Mouse (Mus musculus): ENCODE results near the gene Lgals4. TPM values are rescaled to one million over a fixed set of nuclear protein-coding genes. Genes with fewer than 3 reads are reported as not detected.
A peak's percentile ranks its signal among the peaks of the same experiment; 100 is the strongest.

Gene Lgals4
- total RNA-seq, 2 experiments from 2014 or later, result 17.8 to 20.8 TPM

DNA sequence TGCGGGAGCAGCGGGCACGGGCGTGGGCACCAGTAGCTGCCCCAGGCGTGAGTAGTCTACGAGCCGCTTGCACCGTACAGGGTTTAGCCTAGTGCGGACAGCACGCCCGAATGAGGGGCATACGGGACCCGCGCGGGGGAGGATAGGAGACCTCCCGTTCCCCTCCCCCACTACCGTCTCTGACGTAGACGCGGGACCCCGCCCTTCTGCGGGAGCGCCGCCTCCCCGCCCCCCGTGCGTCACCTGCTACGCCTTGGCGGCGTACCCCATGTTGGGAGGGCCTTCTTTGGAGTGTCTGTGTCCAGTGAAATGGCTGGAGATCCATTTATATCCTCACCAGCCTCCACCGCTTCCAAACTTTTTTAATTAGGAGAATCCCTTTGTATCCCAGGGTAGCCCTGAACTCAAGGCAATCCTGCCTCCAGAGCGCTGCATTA lies 24.7 kb upstream of the Lgals4 start:
- DNase-seq, result peak; percentile 98

- DNase-seq, result peak; percentile 68
These were observed 24.1 kb upstream of the Lgals4 start for GRCm38 (mm10) chr7:28809401-28810089.

GRCm38 (mm10) chr7:28810107-28811066 lies 23.3 kb upstream of the Lgals4 start:
- DNase-seq, result peak; percentile 99

DNA sequence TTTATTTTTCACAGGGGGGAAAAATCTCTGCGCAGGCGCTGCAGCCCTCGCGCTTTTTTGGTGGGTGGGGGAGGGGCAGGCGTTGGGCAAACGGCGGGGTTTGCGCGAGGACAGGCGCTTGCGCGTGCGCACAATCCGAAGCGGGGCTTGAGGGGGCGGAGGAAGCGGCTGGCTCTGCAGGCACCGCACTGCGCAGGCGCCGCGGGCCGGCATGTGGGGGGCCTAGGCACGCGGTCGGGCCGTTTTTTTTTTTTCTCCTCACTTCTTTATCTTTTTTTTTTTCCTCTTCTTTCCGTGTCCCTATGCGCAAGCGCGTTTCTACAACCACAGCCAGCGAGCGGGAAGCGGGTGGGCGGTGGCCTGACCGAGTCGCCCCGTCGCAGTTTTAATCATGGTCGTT lies 22.4 kb upstream of the Lgals4 start:
- peak; percentile 97 for DNase-seq

- DNase-seq, result no peak
These were observed 21.9 kb upstream of the Lgals4 start for GRCm38 (mm10) chr7:28811640-28812275.

GRCm38 (mm10) chr7:28812436-28812835 lies 21.2 kb upstream of the Lgals4 start:
- peak; percentile 25 for DNase-seq

DNA sequence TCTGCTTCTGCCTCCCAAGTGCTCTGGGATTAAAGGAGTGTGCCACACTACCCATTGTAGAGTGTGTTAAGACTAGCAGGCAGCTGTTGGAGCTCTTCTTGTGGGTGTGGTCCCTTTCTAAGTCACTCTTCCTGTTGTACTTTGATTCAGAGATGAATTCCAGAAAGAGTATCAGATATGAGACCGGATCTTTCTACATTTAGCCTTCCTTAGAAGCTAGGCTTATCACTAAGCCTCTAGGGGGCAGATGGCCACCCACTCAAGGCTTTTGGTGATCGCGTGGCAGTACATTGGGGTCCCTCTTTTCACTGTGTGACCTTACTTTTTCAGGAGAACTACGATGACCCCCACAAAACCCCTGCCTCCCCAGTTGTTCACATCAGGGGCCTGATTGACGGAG lies 20.7 kb upstream of the Lgals4 start:
- DNase-seq, result no peak

- DNase-seq, result peak; percentile 7
These were observed 19.2 kb upstream of the Lgals4 start for GRCm38 (mm10) chr7:28814306-28815034.

DNA sequence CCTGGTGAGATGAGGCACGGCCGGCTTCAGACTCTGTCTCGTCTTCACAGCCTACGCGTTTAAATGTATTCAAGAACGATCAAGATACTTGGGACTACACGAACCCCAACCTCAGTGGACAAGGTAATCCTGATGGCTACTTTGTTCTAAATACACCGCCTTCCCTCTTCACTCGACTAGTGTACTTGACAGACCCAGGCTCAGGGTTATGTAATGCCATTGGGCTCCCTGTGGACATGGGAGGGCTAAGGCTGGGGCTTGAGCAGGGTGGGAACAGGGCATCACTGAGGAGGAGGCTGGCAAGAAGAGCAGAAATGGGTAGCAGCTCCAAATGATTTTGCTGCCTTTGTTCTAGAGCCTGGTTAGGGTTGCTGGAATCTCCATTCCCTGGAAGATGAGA lies 18.4 kb upstream of the Lgals4 start:
- DNase-seq, result no peak

DNA sequence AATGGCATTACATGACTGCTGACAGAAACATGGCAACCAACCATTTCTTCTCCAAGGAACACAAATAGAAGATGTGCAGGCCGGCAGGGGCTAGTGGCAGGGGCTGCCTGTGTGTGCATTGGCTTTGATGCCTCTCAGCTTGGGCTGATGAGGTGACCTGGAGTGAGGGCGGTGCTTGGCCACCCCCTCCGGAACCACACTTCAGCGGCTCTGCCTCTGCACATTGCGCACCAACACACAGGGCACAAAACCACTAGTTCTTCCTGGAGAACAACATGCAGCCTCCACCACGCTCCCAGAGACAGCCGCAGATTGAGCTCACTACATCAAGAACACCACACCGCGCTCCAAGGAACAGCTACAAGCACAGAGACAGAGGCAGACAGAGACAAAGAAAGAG lies 17.5 kb upstream of the Lgals4 start:
- peak; percentile 37 for DNase-seq

DNA sequence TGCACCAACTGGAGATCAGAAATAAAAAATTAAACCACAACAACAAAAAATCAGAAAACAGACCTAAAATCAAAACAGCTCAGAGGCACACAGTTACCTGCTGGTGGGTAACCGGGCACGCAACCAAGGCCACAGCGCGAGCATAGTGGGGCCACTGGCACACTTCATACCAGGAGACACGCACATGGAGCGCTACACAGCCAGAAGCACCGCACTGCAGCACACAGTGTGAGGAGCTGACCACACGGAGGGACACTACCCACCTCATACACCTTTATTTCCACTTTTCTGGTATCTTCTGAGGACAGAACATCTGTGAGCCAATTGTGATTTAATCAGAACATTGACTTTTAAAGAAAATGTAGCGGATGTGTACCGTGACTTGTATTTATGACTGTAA lies 16.7 kb upstream of the Lgals4 start:
- no peak for DNase-seq

GRCm38 (mm10) chr7:28817524-28817923 lies 16.1 kb upstream of the Lgals4 start:
- DNase-seq, result no peak

DNA sequence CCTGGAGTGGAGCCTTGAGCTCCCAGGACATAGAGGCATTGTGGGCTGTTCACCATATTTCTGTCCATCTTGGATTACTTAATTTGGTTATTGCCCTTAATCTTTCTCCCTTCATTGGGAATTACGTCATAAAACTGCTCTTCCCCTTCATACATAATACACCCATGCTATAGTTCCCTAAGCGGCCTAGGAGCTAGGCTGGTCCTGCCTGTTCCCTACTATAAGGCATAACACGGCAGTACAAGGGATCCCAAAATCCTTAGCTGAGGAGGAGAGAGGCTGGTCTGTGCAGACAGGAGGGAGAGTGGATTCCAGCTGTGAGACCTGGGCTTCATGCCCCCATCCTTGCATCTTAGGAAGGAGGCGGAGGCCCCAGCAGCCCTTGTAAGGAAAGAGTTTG lies 15.7 kb upstream of the Lgals4 start:
- DNase-seq, result no peak

GRCm38 (mm10) chr7:28818436-28818835 lies 15.2 kb upstream of the Lgals4 start:
- DNase-seq, result no peak

DNA sequence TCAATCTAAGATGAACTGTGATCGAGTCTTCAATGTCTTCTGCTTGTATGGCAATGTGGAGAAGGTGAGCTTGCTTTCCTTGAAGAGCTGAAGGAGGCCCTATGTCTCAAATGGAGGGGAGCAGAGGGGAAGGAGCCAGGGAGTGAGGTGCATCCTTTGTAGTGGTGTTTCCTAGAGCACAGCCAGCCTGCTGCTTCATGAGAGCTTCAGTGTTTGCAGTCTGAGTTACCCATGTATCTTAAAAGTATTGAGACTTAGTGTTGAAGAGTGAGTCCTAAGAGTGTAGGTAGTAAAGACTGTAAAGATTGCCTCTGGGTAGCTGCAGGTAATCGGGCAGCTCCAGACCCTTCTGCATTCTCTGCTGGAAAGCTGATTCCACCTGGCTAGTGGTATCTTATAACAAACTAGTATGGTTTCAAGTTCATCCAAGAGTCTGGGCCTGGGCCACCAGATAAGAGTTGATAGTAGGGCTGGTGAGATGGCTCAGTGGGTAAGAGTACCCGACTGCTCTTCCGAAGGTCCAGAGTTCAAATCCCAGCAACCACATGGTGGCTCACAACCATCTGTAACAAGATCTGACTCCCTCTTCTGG lies 14.7 kb upstream of the Lgals4 start:
- no peak for DNase-seq

- DNase-seq, result no peak
These were observed 14.1 kb upstream of the Lgals4 start for GRCm38 (mm10) chr7:28819571-28819970.

DNA sequence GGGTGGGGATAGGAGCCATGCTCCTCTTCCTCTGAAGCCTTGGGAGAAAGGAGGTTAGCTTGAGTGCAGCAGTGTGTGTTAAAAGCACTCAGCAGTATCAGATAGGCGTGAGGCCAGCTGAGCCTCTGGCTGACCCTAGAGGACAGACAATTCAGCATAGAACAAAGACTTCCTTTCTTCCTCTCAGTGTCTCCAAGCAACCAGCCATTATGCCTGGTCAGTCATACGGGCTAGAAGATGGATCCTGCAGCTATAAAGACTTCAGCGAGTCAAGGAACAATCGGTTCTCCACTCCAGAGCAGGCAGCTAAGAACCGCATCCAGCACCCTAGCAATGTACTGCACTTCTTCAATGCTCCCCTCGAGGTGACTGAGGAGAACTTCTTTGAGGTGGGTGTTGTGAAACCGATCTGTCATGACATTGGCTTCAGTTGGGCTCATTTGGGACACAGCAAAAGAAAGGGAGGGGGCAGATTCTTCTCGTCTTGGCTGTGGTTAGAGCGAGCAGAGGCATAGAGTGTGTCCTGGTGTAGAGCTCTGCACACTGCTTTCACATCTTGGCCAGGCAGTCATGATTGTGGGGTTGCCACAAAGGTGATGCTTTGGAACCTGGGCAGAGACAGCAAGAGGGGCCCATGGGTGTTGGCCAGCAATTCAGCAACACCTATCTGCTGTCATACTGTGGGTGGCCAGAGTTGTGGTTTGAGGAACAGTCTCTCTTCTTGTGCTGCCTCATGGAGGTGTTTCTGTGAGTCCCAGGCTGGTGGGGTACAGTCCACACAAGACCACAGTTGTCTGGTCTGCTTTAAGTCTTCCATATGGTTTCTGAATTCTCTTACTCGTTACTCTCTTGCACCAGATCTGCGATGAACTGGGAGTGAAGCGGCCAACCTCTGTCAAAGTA lies 13.0 kb upstream of the Lgals4 start:
- DNase-seq, result peak; percentile 68

DNA sequence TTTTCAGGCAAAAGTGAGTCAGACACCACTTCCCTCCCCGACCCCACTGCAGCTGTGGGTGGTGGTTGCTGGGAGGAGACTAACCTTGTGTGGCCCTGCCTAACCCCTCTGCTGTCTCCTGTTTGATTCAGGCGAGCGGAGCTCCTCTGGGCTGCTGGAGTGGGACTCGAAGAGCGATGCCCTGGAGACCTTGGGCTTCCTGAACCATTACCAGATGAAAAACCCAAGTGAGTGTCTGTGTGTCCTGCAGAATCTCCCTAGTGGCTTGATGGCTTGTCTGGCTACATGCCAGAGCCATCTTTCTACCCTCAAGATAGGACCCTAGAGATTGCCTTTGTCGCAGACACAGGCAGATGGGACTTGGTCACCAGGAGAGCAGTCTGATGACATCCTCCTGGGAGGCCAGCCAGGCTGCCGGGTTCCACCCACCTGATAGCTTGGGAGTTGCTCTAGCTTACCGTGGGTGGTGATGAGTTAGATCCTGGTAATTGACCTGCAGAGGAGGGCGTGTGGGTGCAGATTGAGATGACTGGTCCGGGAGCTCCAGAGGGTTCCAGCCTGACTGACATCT lies 12.3 kb upstream of the Lgals4 start:
- peak; percentile 77 for DNase-seq

- DNase-seq, result peak; percentile 14
These were observed 11.1 kb upstream of the Lgals4 start for GRCm38 (mm10) chr7:28822556-28822955.
